Mouse (Mus musculus) spleen, adult 2 months (tissue): ENCODE data around the gene Emg1. TPM values are rescaled to one million over a fixed set of nuclear protein-coding genes. Genes with fewer than 3 reads are reported as not detected.

Experiments
- DNase-seq, 2 experiments: peaks; one replicate each; pipeline versions ENCODE4 v3.0.0 to v3.0.0-alpha.2; 2012 to 2021; ENCODE audit warnings: low spot score in 2 of 2, low read depth in 1 of 2
- H3K27ac ChIP-seq: fragments of 200-500 bp; 2 replicates; pipeline ENCODE4 v1.5.1; 2012; ENCODE audit warnings: low read length, inconsistent platforms; ENCODE audit not compliant: insufficient read depth
- H3K27me3 ChIP-seq: fragments of 200-500 bp; 2 replicates; pipeline ENCODE4 v1.6.1; 2012; ENCODE audit warnings: mild to moderate bottlenecking, moderate library complexity, low read length, inconsistent platforms; ENCODE audit not compliant: control insufficient read depth, insufficient read depth
- H3K36me3 ChIP-seq: fragments of 200-500 bp; 2 replicates; pipeline ENCODE4 v1.6.1; 2012; ENCODE audit warnings: mild to moderate bottlenecking, low read length, inconsistent platforms; ENCODE audit not compliant: control insufficient read depth, insufficient read depth
- H3K4me1 ChIP-seq: fragments of 200-500 bp; 2 replicates; pipeline ENCODE4 v1.6.1; 2011; ENCODE audit warnings: inconsistent platforms; ENCODE audit not compliant: control insufficient read depth, insufficient read depth, insufficient read length
- H3K4me3 ChIP-seq: fragments of 200-500 bp; 2 replicates; pipeline ENCODE4 v1.5.1; 2011; ENCODE audit warnings: mild to moderate bottlenecking, inconsistent platforms; ENCODE audit not compliant: insufficient read depth, insufficient read length; ENCODE audit errors: extremely low read depth
- CTCF ChIP-seq: fragments of 200-500 bp; IDR thresholded peaks from 2 replicates; pipeline ENCODE4 v1.5.1; 2011; ENCODE audit warnings: mild to moderate bottlenecking, inconsistent platforms; ENCODE audit not compliant: insufficient read depth, insufficient read length, insufficient replicate concordance; ENCODE audit errors: extremely low read depth
- POLR2A ChIP-seq: fragments of 200-500 bp; IDR thresholded peaks from 2 replicates; pipeline ENCODE4 v1.6.1; 2011; ENCODE audit warnings: low read depth, low read length, inconsistent platforms
- WGBS: fragments of 180-500 bp; shearing (Covaris S2); methylation state at CpG from one replicate; pipeline ENCODE4 v1.1.7; 2018; 5-methylcytosine and 5-hydroxymethylcytosine counted together
- polyA plus RNA-seq: library from polyadenylated mRNA; depleted of rRNA; stranded (reverse); fragments of >200 nt; gene quantifications from 2 replicates; pipeline ENCODE4 v1.2.3, GENCODE M21; 2012

The Emg1 gene
- polyA plus RNA-seq, 1 experiment: 47.9 TPM

DNA sequence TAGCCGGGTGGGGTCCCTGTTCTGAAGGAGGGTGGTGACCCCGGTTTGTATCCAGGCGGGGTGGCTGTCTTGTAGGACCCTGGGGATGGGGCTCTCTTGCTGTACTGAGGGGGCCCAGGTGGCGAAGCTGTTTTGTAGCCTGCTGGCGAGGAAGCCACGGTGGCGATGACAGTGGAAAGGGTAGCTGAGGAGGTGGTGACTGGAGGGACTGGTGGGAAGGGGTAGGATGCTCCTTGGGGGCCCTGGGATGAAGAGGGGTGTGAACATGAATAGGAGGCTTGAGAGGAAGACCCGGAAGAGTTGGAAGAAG, 34.3 kb upstream of the Emg1 start:
- TF ChIP-seq CTCF (no peak), POLR2A (no peak)
- Histone ChIP-seq H3K27ac (peak overlapping the region; percentile 80), H3K4me1 (peaks cover 20% of the 10 kb centered on the region; the same call in 1 of the 2 replicates), H3K36me3 (peaks cover 8% of the 10 kb centered on the region), H3K27me3 (no peaks in the 10 kb centered on the region), H3K4me3 (peak overlapping the region; percentile 74; the same call in 1 of the 2 replicates)
- no peak for DNase-seq
- 21% methylated on average over 8 of the region's 8 CpGs for WGBS

- DNase-seq: peak; percentile 90 to 92
- H3K4me3 ChIP-seq: peak overlapping the region; percentile 74
- WGBS: 2% methylated on average over 85 of the region's 85 CpGs
- peak; percentile 50 for TF ChIP-seq POLR2A
- TF ChIP-seq CTCF: peak; percentile 88
- H3K27ac ChIP-seq: peak overlapping the region; percentile 80
- H3K4me1 ChIP-seq: peaks cover 20% of the 10 kb centered on the region; the same call in 1 of the 2 replicates
- peaks cover 8% of the 10 kb centered on the region for H3K36me3 ChIP-seq
- H3K27me3 ChIP-seq: no peaks in the 10 kb centered on the region
Observed at GRCm38 (mm10) chr6:124745490-124746295, 33.7 kb upstream of the Emg1 start.

DNA sequence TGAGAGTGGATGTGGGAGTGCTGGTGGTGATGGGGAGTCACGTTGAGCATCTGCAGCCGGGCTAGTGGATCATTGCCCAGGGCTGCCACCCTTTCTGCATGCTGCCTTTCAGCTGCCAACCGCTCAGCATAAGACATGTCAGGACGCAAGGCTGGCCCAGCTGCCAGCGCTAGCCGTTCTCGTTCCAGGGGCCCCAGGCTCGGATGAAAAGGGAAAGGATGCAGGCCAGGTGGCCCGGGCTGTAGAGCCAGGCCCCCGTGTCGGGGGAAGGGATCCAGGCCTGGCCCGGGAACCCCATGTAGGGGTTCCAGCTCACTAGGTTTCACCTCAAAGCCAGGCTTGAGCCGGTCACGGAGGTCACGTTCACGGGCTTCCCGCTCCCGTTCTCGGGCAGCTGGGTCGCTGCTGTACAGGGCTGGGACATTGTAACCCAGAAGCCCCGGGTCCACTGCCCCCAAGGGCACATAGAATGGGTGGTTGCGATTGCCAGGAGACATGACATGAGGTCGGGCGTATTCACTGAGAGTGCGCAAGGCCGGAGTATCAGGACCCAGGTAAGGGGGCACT, 32.9 kb upstream of the Emg1 start:
- WGBS: 76% methylated on average over 26 of the region's 26 CpGs
- peak overlapping the region; percentile 18; the same call in 1 of the 2 replicates for H3K4me3 ChIP-seq
- H3K27me3 ChIP-seq: no peaks in the 10 kb centered on the region
- TF ChIP-seq POLR2A (no peak), CTCF (no peak)
- peak overlapping the region; percentile 67 for H3K27ac ChIP-seq
- peaks cover 8% of the 10 kb centered on the region for H3K36me3 ChIP-seq
- H3K4me1 ChIP-seq: peaks cover 24% of the 10 kb centered on the region
- no peak for DNase-seq

DNA sequence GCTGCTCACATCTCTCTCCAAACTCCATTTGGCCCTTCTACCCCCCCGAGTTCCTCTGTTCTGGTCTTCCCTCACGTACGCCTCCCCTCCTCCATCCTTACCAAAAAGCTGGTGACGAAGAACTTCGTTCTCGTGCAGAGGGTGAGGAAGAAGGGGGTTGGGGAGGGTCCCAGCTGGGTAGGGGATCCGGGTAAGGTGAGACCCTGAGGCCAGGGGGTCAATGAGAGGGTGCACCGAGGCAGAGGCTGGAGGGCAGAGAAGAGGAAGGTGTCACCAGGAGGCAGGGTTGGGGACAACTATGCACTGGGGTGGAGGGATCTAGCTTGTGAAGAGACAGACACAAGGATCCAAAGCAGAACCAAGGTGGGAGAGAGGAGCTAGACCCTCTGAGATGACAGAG, 31.7 kb upstream of the Emg1 start:
- TF ChIP-seq CTCF (no peak), POLR2A (no peak)
- peaks cover 35% of the 10 kb centered on the region for H3K4me1 ChIP-seq

DNA sequence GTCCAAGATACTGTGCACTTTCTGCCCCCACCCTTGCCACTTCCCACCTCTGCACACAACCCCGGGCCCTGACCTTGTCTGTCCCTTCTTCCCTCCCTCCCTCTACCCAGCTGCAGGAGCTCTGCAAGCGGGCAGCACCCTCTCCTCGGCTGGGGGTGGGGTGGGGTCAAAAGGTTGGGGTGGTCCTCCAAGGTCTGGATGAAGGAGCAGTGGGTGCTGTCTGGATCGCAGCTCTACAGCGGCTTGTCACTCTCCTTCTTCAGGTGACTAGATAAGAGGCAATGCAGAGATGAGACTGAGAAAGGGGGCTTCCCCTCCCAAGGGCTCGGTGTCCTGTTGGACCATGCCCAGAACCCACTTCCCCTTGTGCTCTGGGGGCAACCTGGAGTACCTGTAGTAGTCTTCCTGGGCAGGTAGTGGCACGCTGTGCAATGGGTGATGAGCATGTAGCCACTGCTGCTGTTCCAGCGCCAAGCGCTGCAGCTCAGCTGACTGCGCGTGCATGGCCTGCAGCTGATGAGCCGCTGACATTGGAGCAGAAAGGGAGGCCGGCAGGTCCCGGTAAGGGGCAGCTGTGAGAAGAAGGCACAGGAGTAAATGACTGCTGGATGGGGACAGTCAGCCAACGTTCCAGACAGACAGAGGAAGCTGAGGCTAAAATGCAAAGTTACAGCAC, 31.0 kb upstream of the Emg1 start:
- H3K27ac ChIP-seq: no peak overlapping the region
- H3K27me3 ChIP-seq: no peaks in the 10 kb centered on the region
- H3K4me3 ChIP-seq: no peak overlapping the region
- peaks cover 6% of the 10 kb centered on the region; the same call in 1 of the 2 replicates for H3K36me3 ChIP-seq
- H3K4me1 ChIP-seq: peaks cover 41% of the 10 kb centered on the region
- DNase-seq: no peak
- TF ChIP-seq CTCF: no peak
- no peak for TF ChIP-seq POLR2A
- WGBS: 86% methylated on average over 15 of the region's 15 CpGs

More for the DNA sequence above, 31.7 kb upstream of the Emg1 start:
- H3K27me3 ChIP-seq: no peaks in the 10 kb centered on the region
- H3K36me3 ChIP-seq: peaks cover 6% of the 10 kb centered on the region; the same call in 1 of the 2 replicates
- 93% methylated on average over 8 of the region's 8 CpGs for WGBS
- H3K4me3 ChIP-seq: no peak overlapping the region
- no peak for DNase-seq
- H3K27ac ChIP-seq: no peak overlapping the region

GRCm38 (mm10) chr6:124741842-124742241, 29.9 kb upstream of the Emg1 start:
- Histone ChIP-seq H3K4me3 (peak overlapping the region; percentile 37; the same call in 1 of the 2 replicates), H3K27me3 (no peaks in the 10 kb centered on the region), H3K4me1 (peaks cover 49% of the 10 kb centered on the region), H3K27ac (peak overlapping the region; percentile 99), H3K36me3 (0 out of 2 replicates have a peak, but pooled peaks cover 4% of the 10 kb centered on the region)
- WGBS: 91% methylated on average over 3 of the region's 3 CpGs
- TF ChIP-seq CTCF (no peak), POLR2A (no peak)
- DNase-seq: no peak
